Mouse (Mus musculus): ENCODE data around the gene Moap1.
A peak's percentile ranks its signal among the peaks of the same experiment; 100 is the strongest.

The Moap1 gene

GRCm38 (mm10) chr12:102704457-102705198, 38.8 kb downstream of the Moap1 start, which contains the start of gene Itpk1:
TSS of gene Itpk1 (minus strand) at chr12:102704930.
- DNase-seq = peak; percentile 72 to 78

DNA sequence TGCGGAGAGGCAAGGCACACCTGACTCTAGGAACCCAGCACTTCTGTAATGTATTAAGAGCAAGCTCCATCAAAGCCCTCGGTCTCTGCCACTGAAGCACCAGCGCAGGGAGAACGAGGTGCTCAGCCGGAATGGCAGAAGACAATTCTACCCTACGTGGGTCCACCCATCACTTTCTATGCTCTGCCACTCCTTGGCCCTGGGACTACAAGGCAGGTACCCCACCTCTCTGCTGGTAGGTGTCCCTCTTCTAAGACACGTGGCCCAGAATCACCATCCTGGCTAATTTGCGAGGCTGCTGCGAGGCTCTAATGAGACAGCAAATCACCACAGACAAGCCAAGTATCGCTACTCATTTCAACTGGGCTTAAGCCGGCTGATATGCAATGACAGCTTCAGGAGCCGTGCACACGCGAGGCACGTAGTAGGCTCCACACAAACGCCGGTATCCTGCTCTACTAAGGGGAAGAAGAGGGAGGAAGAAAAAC, 39.5 kb downstream of the Moap1 start:
- DNase-seq = peak; percentile 48 to 54

DNA sequence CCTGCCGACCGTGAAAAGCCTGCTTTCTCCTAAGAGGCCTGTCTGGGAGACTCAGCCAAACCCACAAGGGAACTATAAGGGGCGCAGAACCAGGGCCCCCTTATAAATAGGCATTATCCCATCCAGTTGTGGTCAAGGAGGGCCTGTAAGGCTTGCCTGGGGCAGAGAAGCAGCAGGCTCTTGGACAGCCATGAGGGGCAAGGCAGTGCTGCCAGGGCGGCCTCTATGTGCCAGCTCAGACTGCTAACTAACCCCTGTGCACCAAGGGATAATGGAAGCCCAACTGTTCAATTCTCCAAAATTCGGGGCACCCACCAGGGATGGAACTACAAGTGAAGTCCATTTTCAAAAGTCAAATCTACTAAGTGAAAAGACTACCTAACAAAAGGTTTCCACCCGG, 40.0 kb downstream of the Moap1 start:
- peak; percentile 62 to 69 for DNase-seq

DNA sequence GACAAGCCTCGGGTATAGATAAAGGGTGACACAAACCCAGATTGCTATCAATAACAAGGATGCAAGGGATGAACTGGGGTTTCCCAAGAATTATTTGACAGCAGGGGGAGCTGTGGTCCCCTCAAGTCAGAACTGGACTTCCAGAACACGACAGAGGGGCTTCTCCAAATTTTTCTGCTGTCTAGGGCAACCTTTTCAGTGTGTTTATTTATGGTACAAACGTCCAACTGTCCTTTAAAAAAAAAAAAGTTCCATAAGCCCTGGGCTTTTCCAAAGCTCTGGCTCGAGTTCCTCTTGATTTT, 40.4 kb downstream of the Moap1 start:
- DNase-seq = peak; percentile 78 to 83

- DNase-seq = peak; percentile 94 to 97
Observed at GRCm38 (mm10) chr12:102702356-102703110, 40.9 kb downstream of the Moap1 start.

GRCm38 (mm10) chr12:102701691-102702207, 41.7 kb downstream of the Moap1 start:
- no peak for DNase-seq

- DNase-seq = no peak
Observed at GRCm38 (mm10) chr12:102700453-102700852, 43.0 kb downstream of the Moap1 start.

DNA sequence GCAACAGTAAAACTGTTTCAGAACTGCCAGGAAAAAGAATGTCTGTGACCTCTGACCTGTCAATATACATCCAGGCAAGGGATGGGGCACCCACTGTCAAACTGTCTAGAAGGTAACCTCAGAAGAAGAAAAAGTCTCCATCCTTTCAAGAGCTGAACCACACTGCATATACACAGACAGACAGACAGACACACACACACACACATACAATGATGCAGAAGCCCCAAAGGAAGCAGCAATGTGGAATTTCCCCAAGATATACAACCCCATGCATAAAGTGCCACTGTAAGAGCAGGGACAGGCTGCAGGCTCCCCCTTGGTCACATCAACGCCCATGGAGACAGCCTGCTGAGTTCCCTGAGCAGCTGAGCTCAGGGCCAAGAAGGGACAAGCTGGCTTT, 44.3 kb downstream of the Moap1 start:
- no peak for DNase-seq

DNA sequence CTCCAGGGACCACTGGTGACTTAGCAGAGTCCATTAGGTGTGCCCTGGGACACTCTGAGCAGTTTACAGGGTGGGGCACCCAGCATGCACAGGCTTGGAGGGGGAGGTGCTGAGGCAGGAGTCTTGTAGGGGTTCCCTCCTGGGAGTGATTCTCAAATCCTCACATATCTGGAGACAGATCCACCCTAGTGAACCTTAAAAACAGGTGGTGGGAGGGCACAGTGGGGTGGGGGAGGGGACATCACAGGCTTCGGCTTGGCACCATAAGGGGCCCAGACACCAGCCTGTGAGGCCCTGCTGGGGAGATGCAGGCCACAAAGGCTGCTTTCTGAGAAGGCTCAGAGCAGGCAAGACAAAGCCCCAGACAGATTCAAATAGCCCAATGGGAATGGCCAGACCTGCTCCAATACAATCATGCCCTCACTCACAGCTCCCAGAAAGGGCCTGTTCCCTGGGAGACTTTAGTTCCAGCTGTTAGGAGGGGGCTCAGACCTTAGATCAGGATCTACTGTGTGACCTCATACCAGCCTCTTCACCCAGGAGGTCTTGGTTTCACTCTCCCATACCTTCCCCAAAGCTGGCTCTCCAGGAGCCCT, 45.3 kb downstream of the Moap1 start:
- DNase-seq = no peak

GRCm38 (mm10) chr12:102697381-102697780, 46.1 kb downstream of the Moap1 start:
- no peak for DNase-seq

DNA sequence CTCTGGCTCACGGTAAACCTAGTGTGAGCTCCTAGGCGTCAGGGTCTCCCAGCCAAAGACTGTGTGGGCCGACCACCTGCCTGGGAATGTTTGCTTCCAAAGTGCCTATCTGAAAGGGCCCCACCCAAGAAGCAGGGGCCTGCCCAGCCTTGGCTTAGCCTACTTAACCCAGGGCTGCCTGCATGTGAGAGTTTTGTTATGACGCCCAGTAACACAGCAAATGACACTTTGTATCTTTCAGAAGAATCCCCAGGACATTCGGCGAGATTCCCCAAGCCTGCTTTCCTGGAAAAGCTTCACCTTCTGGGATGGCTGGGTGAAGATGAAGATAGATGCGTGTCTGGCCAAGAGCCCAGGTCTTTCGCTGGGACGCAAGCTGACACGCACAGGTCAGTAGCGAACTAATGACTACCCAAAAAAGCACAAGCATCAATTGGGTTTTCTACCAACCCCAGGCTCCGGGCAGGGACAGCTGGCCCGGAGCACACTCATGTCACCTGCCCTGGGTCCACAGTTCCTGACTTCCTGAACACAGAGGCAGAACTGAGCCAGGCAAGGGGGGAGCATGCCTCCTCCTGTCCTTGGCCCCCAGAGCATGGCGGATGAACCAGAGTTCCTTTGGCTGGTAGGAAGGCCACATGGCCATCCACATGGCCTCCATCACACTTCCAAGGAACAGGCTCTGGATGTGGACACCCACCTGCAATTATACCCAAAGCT, 46.7 kb downstream of the Moap1 start:
- peak in 1 of 2 experiments; percentile 32 for DNase-seq

GRCm38 (mm10) chr12:102695369-102696239, 47.9 kb downstream of the Moap1 start:
- DNase-seq = peak in 1 of 2 experiments; percentile 65

Measured in cerebellum, postnatal 10 days (tissue).